Mouse (Mus musculus): ENCODE data around the gene Dcaf8.

The Dcaf8 gene

DNA sequence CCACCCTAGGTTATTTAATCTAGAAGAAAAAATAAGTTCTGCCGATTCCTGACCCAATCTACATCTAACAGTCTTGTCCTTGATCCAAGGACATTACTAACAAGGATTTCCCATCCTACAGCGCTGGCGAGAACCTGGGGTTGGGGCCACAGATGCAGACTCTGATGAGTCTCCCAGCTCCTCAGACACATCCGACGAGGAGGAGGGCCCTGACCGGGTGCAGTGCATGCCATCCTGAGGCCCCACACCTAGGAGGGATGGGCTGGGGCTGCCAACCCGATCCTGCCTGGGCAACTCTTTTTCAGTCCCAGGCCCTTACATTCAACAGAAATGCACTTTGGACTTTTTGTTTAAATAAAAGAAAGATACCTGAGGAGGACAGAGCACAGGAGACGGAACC is 46.6 kb downstream of the Dcaf8 start:
- no peak for DNase-seq (ENCODE audit: extremely low spot score)

DNA sequence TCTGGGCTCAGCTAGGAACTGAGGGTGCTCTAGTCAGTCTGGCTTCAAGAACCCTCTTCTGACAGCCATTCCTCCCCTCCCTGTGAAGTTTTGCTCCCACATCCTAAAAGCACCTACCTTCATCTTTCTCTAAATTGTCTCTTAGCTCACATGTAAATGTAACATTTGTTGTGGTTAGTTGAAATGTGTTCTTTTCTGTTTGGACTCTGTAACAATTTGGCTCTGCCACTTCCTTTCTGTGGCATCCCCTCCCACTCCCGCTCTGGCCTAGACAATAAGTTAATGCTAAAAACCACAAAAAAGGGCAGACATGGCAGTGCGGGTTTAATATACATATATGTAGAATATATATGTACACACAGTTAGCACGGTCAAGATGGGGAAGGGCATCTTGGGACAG is 49.3 kb downstream of the Dcaf8 start:
- no peak for DNase-seq (ENCODE audit: extremely low spot score)

GRCm38 (mm10) chr1:172197851-172198250 is 50.0 kb downstream of the Dcaf8 start:
- DNase-seq (ENCODE audit: extremely low spot score): no peak

- DNase-seq (ENCODE audit: extremely low spot score): no peak
These were observed 50.4 kb downstream of the Dcaf8 start for GRCm38 (mm10) chr1:172198316-172198715.

DNA sequence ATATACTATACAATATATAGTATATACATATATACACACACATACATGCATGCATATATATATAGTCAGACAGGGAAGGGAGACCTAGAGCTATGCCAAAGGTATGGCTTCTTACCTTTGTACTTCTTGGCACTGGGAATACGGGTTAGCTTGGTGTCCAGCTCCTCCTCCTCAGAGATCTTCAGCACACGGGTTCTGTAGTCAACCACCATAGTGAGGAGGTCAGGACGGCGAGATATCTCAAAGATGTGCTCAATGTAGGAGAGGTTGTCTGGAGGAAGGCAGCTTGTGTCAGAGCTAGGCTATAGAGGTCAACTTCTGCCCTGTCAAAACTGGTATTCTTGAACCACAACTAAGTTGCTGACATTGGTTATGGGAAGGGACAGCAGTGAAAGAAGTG is 51.1 kb downstream of the Dcaf8 start:
- DNase-seq (ENCODE audit: extremely low spot score): no peak

DNA sequence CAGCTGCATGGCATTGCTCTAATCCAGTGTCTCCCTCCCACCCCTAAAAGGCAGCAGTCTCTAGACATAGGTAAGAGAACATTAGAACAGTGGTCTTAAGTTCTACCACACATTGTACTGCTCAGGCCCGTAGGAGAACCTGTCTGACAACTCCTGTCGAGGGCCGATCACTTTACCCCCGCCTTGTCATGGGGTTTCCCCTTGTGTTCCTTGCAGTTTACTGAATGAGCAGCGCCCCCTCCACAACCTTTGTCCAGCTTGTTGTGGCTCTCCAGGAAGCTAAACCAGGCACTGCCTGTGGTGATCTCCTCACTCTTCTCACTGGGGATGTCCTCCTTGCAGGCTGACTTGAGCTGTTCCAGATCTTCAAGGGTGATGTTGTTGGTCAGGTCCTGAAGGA is 52.3 kb downstream of the Dcaf8 start:
- peak; percentile 15 for DNase-seq (ENCODE audit: extremely low spot score)

DNA sequence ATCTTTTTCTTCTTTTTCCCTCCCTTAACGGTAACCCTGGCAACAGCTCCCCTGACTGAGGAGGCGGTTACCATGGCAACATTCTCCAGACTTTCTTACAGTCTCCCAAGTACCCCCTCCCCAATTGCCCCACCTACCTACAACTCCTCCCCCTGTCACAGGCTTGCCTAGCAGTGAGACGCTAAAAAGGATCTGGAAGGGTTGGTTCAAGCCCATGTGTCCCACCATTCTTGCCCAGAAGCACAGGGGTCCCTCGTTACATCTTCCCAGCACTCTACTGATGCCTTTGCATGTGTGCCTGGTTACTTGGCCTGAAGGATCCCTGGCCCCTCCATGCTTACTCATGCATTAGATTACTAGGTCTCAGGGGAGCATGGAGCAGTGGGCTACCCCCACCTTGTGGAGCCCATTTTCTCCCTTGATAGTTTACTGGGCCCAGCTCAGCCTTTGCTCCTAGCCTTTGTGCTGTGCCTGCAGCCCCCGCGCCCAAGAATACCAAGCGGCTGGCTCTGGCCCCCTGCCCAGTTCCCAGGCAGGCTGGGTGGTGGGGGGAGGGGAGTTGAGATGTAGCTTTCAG is 53.1 kb downstream of the Dcaf8 start:
- peak; percentile 52 for DNase-seq (ENCODE audit: extremely low spot score)

GRCm38 (mm10) chr1:172201967-172202880 is 54.3 kb downstream of the Dcaf8 start:
- peak; percentile 68 for DNase-seq (ENCODE audit: extremely low spot score)

DNA sequence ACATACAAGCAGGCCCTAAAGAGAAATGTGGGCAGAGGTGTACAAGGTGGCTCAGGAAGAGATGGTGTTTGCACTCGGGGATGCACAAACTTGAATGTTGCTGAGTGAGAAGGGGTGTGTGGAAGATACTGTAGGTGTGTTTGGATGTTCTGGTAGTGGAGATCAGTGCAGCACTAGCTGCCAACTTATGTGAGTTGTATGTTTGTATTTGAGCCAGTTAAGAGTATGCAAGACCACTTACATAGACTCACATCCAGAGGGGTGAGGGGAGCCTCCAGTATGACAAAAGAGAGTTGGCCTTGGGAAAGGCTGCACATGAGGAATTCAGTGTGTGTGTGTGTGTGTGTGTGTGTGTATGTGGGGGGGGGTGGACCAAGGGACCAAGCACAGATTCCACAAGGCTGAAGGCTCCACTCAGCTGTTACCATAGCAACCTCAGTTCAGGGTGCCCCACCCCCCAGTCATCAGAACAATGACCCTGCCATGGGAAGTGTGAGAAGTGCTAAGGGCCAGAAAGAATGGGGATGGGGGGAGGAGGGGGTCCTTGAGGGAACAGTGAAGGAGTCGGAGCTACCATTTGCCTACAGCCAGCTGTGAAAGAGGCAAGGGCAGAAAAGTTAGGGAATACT is 55.1 kb downstream of the Dcaf8 start:
- peak; percentile 86 for DNase-seq (ENCODE audit: extremely low spot score)

DNA sequence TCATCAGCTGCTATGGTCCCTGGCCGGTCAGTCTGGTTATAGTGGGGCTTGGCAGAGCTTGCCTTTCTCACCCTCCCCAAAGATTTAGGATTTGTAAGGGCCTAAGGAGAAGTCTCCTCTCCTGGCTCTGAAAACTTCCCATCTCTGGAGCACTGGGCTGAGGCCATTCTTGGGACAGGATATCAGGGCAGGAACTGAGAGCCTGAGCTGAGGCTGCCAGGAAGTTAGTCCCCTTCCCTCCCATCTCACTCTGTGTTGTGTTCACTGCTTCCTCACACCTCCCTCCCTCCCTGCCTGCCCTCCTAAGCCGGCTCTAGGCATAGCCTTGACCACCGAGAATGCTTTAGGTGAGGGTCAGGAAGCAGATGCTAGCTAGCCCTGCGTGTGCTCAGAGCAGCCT is 55.7 kb downstream of the Dcaf8 start:
- no peak for DNase-seq (ENCODE audit: extremely low spot score)

DNA sequence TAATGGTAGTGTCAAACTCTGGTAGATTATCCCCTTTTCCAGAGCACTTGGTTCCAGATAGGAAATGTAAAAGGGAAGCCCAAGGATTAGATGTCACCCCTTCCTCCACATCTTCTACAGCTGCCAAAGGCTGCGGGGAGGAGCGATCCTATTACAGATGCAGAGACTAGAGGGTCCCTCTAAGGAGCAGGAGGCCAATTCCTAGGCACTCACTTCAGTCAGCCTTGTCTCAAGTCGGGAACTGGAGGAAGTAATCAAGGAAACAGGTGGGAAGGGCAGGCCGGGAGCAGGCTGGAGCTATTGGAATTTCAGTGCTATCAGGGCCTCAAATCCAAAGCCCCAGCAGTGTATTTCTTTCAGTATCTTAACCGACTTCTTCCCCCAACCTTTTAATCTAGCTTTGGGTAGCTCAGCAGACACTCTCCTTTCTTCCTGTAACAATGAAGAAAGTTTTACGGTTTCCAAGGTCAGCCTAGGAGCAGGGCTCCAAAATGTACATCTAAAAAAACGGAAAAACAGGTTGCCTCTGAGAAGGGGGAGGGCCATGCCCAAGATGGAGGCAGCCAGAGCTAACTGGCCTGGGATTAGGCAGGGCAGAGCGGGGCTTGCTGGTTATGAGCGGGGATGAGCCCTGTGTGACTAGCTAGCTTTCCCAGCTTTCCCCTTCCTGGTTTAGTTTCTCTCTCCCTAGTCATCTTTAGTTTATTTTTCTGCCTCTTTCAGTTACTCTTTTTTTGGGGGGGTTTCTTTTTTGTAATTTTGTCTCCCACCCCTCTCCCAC is 56.3 kb downstream of the Dcaf8 start:
- DNase-seq (ENCODE audit: extremely low spot score): peak; percentile 30

- DNase-seq (ENCODE audit: extremely low spot score): peak; percentile 36
These were observed 57.2 kb downstream of the Dcaf8 start for GRCm38 (mm10) chr1:172204814-172205740.

DNA sequence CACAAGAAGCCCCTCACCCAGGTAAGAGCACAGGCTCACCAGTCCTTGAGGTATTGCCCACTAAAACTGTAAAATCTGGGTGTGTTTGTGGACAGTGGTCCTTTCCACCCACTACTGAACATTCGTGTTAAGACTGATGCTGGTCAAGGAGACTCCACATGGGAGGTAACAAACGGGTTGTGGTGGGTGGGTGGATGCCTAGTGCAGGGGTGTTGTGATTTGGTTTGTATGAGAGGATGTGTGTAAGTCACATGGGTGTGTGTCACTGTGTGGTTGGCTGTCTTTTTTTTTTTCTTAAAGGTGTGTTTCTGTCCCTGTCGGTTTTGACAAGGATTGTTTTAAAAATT is 57.8 kb downstream of the Dcaf8 start:
- DNase-seq (ENCODE audit: extremely low spot score): no peak

DNA sequence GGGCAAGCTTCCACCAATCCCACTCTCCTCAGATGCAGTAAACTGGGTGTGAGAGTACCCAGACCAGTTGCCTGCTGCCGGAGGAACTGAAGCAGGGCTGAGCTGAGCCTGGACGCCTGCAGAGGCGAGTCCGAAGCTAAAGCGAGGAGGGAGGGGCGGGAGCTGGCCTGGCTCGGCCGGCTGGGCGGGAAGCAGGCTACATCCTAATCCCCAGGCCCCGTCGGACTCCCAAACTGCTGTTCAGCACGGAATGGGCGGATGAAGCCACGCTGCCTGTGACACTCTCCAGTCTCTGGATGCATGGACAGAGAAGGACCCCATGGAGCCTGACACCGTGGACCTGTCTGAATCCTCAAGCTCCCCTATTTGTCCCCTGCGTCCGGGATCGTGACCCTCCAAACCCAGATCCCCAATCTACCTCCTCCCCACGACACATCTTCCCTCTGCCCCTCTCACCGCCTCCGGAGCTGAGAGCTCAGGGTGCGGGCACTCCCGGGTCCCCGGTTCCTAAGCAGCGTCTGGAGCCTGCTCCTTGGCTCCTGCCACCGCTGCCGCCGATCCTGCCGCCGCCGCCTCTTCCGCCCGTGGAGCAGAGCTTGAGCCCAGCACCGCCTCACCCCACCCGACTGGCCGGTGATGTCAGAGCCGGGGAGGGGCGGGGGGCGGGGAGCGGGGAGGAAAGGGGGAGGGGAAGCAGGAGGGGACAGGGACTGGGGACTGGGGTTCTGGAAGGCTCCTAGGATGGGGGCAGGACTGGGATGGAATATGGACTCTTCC is 58.4 kb downstream of the Dcaf8 start, which contains the start of gene Pea15a:
Gene Pea15a (minus strand): TSS at position 664 of the 777 bp plus-strand sequence.
- DNase-seq (ENCODE audit: extremely low spot score): peak; percentile 92

- no peak for DNase-seq (ENCODE audit: extremely low spot score)
These were observed 59.3 kb downstream of the Dcaf8 start for GRCm38 (mm10) chr1:172207111-172207584.

DNA sequence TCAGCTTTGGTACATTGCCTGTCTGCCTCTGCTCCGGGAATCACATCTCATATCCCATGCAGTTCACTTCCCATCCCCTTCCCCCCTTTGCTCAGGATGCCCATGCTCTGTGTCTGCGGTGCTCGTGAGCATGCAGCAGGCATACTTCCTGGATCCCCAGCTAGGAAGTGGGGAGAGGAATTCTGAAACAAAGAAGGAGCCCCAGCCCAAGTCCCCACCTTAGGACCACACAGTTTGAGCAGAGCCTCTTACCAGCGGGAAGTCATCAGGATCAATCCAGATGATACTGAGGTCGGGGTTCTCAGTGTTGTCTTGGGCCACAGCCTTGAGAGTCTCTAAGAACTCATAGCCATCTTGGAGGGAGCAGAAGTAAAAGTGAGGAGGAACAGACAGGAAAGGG is 64.9 kb downstream of the Dcaf8 start:
- no peak for DNase-seq (ENCODE audit: extremely low spot score)

- no peak for DNase-seq (ENCODE audit: extremely low spot score)
These were observed 65.9 kb downstream of the Dcaf8 start for GRCm38 (mm10) chr1:172213771-172214170.

- no peak for DNase-seq (ENCODE audit: extremely low spot score)
These were observed 66.9 kb downstream of the Dcaf8 start for GRCm38 (mm10) chr1:172214748-172215147.

GRCm38 (mm10) chr1:172217148-172217547 is 69.3 kb downstream of the Dcaf8 start:
- peak; percentile 97 for DNase-seq (ENCODE audit: extremely low spot score)
